Mouse (Mus musculus) midbrain, embryonic 16.5 days (tissue): Measurements from ENCODE around the gene Arhgap10. TPM values are rescaled to one million over a fixed set of nuclear protein-coding genes. Genes with fewer than 3 reads are reported as not detected.

Source experiments
- ATAC-seq: fragments of 200-750 bp; cut with Nextera tagmentation; 2 replicates; pipeline ENCODE4 v1.8.0; 2017; ENCODE audit warnings: moderate TSS enrichment
- H3K27ac ChIP-seq: fragments of 300-500 bp; sonication (generic); 2 replicates; pipeline ENCODE4 v1.5.1; 2014; ENCODE audit warnings: mild to moderate bottlenecking, low read length, mixed read lengths
- H3K27me3 ChIP-seq: fragments of 300-500 bp; sonication (generic); 2 replicates; pipeline ENCODE4 v1.6.1; 2014; ENCODE audit warnings: low read depth, low read length, mixed read lengths; ENCODE audit not compliant: control insufficient read depth, insufficient read depth
- H3K36me3 ChIP-seq: fragments of 300-500 bp; sonication (generic); 2 replicates; pipeline ENCODE4 v1.6.1; 2014; ENCODE audit warnings: mild to moderate bottlenecking, low read length, moderate library complexity, mixed read lengths; ENCODE audit not compliant: control insufficient read depth, insufficient read depth
- H3K4me1 ChIP-seq: fragments of 300-500 bp; sonication (generic); 2 replicates; pipeline ENCODE4 v1.6.1; 2014; ENCODE audit warnings: mild to moderate bottlenecking, low read length, mixed read lengths; ENCODE audit not compliant: control insufficient read depth, insufficient read depth
- H3K4me2 ChIP-seq: fragments of 300-500 bp; sonication (generic); 2 replicates; pipeline ENCODE4 v1.6.1; 2014; ENCODE audit warnings: mild to moderate bottlenecking, low read length, mixed read lengths
- H3K4me3 ChIP-seq: fragments of 300-500 bp; sonication (generic); 2 replicates; pipeline ENCODE4 v1.5.1; 2014; ENCODE audit warnings: low read depth, mild to moderate bottlenecking, low read length, moderate library complexity, mixed read lengths
- H3K9ac ChIP-seq: fragments of 300-500 bp; sonication (generic); 2 replicates; pipeline ENCODE4 v1.6.1; 2014; ENCODE audit warnings: low read depth, low read length, mixed read lengths
- H3K9me3 ChIP-seq: fragments of 300-500 bp; sonication (generic); replicated peaks from 2 replicates; pipeline ENCODE4 v1.6.1; 2014; ENCODE audit warnings: mild to moderate bottlenecking, low read length, mixed read lengths; ENCODE audit not compliant: control insufficient read depth, poor library complexity, severe bottlenecking
- WGBS: fragments of 180-500 bp; shearing (Covaris S2); extraction: QIAGEN DNeasy Blood & Tissue Kit; methylation state at CpG from one replicate; pipeline ENCODE4 v1.1.7; 2014; 5-methylcytosine and 5-hydroxymethylcytosine counted together
- polyA plus RNA-seq: library from polyadenylated mRNA; unstranded; fragments of >200 nt; fragmentation: Nextera tagmentation; extraction: Ambion mirVana; gene quantifications from 2 replicates; pipeline ENCODE4 v1.2.1, GENCODE M21; 2015

Gene Arhgap10
- polyA plus RNA-seq, 1 experiment from 2014 or later = 2.8 TPM

DNA sequence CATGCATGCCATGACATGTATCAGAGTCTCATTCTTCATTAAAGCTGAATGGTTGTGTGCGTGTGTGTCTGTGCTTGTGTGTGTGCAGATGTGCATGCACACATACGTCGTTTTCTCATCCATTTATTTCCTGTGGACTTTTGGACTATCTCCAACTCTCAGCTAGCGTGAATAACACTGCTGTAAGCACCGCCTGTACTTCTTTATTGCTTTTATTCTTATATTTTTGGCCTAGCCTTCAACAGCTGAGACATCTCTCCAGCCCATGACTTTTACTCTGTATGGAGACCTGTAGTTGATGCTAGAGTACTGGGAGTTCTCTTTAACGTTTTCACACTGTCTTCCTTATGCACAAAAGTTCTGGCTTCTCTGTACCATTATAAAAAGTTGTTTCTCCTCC lies 285.9 kb downstream of the Arhgap10 start:
- no peak for ATAC-seq
- Histone ChIP-seq H3K36me3 (no peaks in the 10 kb centered on the region), H3K9me3 (no peaks in the 10 kb centered on the region), H3K4me3 (no peak overlapping the region), H3K9ac (no peak overlapping the region), H3K27me3 (no peaks in the 10 kb centered on the region), H3K27ac (no peak overlapping the region), H3K4me2 (no peak overlapping the region), H3K4me1 (no peaks in the 10 kb centered on the region)
- WGBS = 71% methylated on average over 6 of the region's 6 CpGs

- no peaks in the 10 kb centered on the region for H3K27me3 ChIP-seq
- no peak overlapping the region for H3K9ac ChIP-seq
- 86% methylated on average over 1 of the region's 1 CpGs for WGBS
- H3K9me3 ChIP-seq = no peaks in the 10 kb centered on the region
- H3K36me3 ChIP-seq = no peaks in the 10 kb centered on the region
- no peak overlapping the region for H3K4me2 ChIP-seq
- H3K4me3 ChIP-seq = no peak overlapping the region
- ATAC-seq = no peak
- no peak overlapping the region for H3K27ac ChIP-seq
- H3K4me1 ChIP-seq = no peaks in the 10 kb centered on the region
Measured at GRCm38 (mm10) chr8:77231211-77231610, 286.5 kb downstream of the Arhgap10 start.

GRCm38 (mm10) chr8:77228688-77229087 lies 289.1 kb downstream of the Arhgap10 start:
- no peaks in the 10 kb centered on the region for H3K36me3 ChIP-seq
- no peak overlapping the region for H3K4me3 ChIP-seq
- H3K27ac ChIP-seq = no peak overlapping the region
- H3K4me2 ChIP-seq = no peak overlapping the region
- no peak overlapping the region for H3K9ac ChIP-seq
- H3K27me3 ChIP-seq = no peaks in the 10 kb centered on the region
- H3K4me1 ChIP-seq = no peaks in the 10 kb centered on the region
- ATAC-seq = no peak
- no peaks in the 10 kb centered on the region for H3K9me3 ChIP-seq
- WGBS = 77% methylated on average over 7 of the region's 7 CpGs

- Histone ChIP-seq H3K9me3 (no peaks in the 10 kb centered on the region), H3K27ac (no peak overlapping the region), H3K4me2 (no peak overlapping the region), H3K9ac (no peak overlapping the region), H3K4me1 (no peaks in the 10 kb centered on the region), H3K36me3 (no peaks in the 10 kb centered on the region), H3K27me3 (no peaks in the 10 kb centered on the region), H3K4me3 (no peak overlapping the region)
- WGBS = 90% methylated on average over 5 of the region's 5 CpGs
- no peak; the same call in 1 of the 2 replicates for ATAC-seq
Measured at GRCm38 (mm10) chr8:77227742-77228141, 290.0 kb downstream of the Arhgap10 start.

- Histone ChIP-seq H3K4me1 (no peaks in the 10 kb centered on the region), H3K9ac (no peak overlapping the region), H3K27ac (no peak overlapping the region), H3K4me2 (no peak overlapping the region), H3K36me3 (no peaks in the 10 kb centered on the region), H3K4me3 (no peak overlapping the region), H3K27me3 (no peaks in the 10 kb centered on the region), H3K9me3 (no peaks in the 10 kb centered on the region)
- 73% methylated on average over 4 of the region's 4 CpGs for WGBS
- ATAC-seq = no peak
Measured at GRCm38 (mm10) chr8:77223123-77223522, 294.6 kb downstream of the Arhgap10 start.

DNA sequence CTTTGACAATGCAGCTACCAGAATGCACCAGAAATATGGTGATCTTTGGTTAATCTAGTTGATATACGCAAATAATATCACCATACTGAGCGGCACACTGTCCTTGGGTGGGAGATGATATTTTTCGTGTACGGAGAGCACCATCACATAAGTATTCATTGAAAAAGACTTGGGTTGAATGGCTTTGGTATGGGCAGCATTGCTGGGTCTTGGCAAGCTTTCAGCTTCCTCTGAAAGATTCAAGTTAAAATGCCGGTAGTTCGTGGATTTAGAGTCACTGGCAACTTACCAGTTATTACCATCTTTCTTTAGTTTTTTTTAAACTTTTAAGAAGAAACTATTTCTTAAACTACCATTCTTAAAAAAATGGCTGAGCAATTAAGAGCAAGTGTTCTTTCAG lies 302.6 kb downstream of the Arhgap10 start:
- peaks cover 2% of the 10 kb centered on the region; the same call in 1 of the 2 replicates for H3K4me1 ChIP-seq
- no peak overlapping the region for H3K4me2 ChIP-seq
- WGBS = 75% methylated on average over 6 of the region's 6 CpGs
- ATAC-seq = no peak
- no peak overlapping the region for H3K4me3 ChIP-seq
- H3K36me3 ChIP-seq = no peaks in the 10 kb centered on the region
- H3K27ac ChIP-seq = no peak overlapping the region
- H3K27me3 ChIP-seq = no peaks in the 10 kb centered on the region
- H3K9me3 ChIP-seq = no peaks in the 10 kb centered on the region
- H3K9ac ChIP-seq = no peak overlapping the region

DNA sequence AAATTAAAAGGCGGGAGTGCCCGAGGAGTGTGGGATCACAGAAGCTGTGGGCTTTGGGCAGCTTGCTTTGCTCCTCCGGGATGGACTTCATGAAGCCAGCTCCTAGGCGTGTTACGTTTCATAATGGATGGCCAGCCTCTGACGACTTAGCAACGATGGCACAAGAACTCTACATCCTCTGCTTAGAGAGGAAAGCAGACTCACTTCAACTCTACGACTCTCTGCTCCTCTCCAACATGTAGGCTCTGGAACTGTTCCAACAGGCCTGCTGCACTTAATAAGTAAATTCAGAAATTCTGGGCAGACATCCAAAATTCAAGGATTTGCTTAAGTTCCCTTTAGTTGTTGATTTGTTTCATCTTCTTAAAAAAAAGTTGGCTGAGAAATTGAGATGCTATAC lies 303.1 kb downstream of the Arhgap10 start:
- Histone ChIP-seq H3K27ac (no peak overlapping the region), H3K36me3 (no peaks in the 10 kb centered on the region), H3K4me2 (no peak overlapping the region), H3K9me3 (no peaks in the 10 kb centered on the region), H3K4me1 (peaks cover 2% of the 10 kb centered on the region; the same call in 1 of the 2 replicates), H3K9ac (no peak overlapping the region), H3K27me3 (no peaks in the 10 kb centered on the region), H3K4me3 (no peak overlapping the region)
- no peak for ATAC-seq
- WGBS = 63% methylated on average over 8 of the region's 8 CpGs

- ATAC-seq = no peak
- H3K27me3 ChIP-seq = no peaks in the 10 kb centered on the region
- H3K4me2 ChIP-seq = no peak overlapping the region
- H3K27ac ChIP-seq = no peak overlapping the region
- H3K9ac ChIP-seq = no peak overlapping the region
- H3K9me3 ChIP-seq = no peaks in the 10 kb centered on the region
- no peaks in the 10 kb centered on the region for H3K36me3 ChIP-seq
- no peak overlapping the region for H3K4me3 ChIP-seq
- H3K4me1 ChIP-seq = peaks cover 2% of the 10 kb centered on the region; the same call in 1 of the 2 replicates
- 85% methylated on average over 3 of the region's 3 CpGs for WGBS
Measured at GRCm38 (mm10) chr8:77213893-77214464, 303.8 kb downstream of the Arhgap10 start.

DNA sequence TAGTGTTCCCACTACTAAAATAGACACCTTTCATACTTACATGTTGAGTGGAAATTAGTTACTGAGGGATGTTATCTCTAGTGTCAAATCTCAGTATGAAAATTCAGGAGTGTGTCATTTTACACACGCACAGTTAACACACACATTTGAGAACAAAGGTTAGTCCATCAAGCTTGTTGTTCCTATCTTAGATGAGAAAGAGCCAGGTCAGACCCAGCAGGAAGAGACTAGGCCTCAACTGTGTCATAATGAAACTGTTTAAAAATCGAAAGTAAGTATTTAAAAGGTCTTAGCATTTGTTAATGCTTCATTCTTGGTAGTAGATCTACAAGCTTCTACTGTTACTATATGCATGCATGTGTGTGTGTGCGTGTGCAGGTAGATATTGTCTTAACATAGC lies 308.5 kb downstream of the Arhgap10 start:
- ATAC-seq = no peak
- H3K4me3 ChIP-seq = no peak overlapping the region
- H3K4me2 ChIP-seq = no peak overlapping the region
- no peaks in the 10 kb centered on the region for H3K4me1 ChIP-seq
- H3K9me3 ChIP-seq = no peaks in the 10 kb centered on the region
- no peak overlapping the region for H3K27ac ChIP-seq
- no peak overlapping the region for H3K9ac ChIP-seq
- no peaks in the 10 kb centered on the region for H3K27me3 ChIP-seq
- no peaks in the 10 kb centered on the region for H3K36me3 ChIP-seq
- WGBS = 92% methylated on average over 3 of the region's 3 CpGs
